Mouse (Mus musculus) C2C12 (cell line): ENCODE measurements around the gene Nos3.

Experiments used
- CTCF ChIP-seq: IDR thresholded peaks from one replicate; pipeline ENCODE4 v1.5.1; 2011; ENCODE audit not compliant: control insufficient read depth, insufficient read depth, insufficient read length
- MAX ChIP-seq: IDR thresholded peaks from one replicate; pipeline ENCODE4 v1.6.1; 2011; ENCODE audit warnings: mild to moderate bottlenecking, control low read depth

DNA sequence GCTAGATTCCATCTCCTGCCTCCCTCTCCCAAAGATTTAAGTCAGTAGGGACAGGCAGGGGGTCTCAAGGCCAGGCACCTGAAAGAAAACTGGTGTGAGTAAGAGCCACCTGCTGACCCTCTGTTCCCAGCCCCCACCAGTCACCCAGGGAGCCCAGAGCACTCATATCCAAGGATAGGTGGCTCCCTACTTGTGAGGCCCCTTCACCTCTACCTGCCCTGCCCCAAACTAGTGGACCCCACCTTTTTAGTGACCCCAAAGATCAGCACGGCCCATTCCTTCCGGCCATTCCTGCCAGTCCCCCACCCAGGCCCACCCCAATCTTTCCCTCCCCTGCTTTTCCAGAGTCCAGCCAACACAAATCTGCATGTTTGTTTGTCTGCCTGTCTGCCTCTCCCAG lies 1.1 kb upstream of the Nos3 start:
- TF ChIP-seq CTCF, result no peak
- TF ChIP-seq MAX, result no peak
